ENCODE assay signal across 9 mouse cellular contexts in the genomic region with DNA sequence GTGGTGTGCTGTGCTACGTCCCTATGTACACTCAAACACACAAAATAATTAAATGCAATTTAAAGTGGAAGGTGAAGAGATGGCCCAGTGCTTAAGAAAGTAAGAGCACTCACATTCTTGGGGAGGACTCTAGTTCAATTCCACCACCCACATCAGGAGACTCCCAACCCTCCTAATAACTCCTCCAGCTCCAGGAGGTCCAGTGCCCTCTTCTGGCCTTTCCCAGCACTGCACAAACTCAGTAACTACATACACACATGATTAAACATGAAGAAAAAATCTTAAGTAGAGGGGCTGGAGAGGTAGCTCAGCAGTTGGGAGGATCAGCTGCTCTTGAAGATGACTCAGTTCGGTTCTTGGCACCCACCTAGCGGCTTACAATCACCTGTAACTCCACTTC. TPM values are rescaled to one million over a fixed set of nuclear protein-coding genes. Genes with fewer than 3 reads are reported as not detected.
A peak's percentile ranks its signal among the peaks of the same experiment; 100 is the strongest.
DNase-seq lines count a peak whose midpoint lies in the region; ATAC-seq and TF ChIP-seq lines count a peak whose summit lies in the region.
"Had no signal": no experiment of that assay in that cellular context is flagged by ENCODE, and none has a peak within 500 bp of the region (broad histone marks: within the 10 kb centered on the region; RNA-seq: fewer than 3 reads in every experiment).

No protein-coding gene starts in this region.

- H3K27ac ChIP-seq in neural tube, embryonic 15.5 days (replicated peaks): no peak overlapping the region
- H3K27ac ChIP-seq in forebrain, embryonic 16.5 days (ENCODE audit: low read length): no peak overlapping the region
- H3K27ac ChIP-seq in lung, postnatal 0 days (ENCODE audit: low read length): no peak overlapping the region
- H3K27ac ChIP-seq: neural tube, embryonic 13.5 days had no signal

- H3K36me3 ChIP-seq in neural tube, embryonic 15.5 days: peaks cover 38% of the 10 kb centered on the region
- peaks cover 11% of the 10 kb centered on the region for H3K36me3 ChIP-seq in forebrain, embryonic 16.5 days (ENCODE audit: control insufficient read depth, insufficient read depth)
- H3K36me3 ChIP-seq in lung, postnatal 0 days (ENCODE audit: insufficient read depth, low read length): peaks cover 8% of the 10 kb centered on the region; the same call in 1 of the 2 replicates

- H3K9ac ChIP-seq in neural tube, embryonic 15.5 days (replicated peaks): no peak overlapping the region
- H3K9ac ChIP-seq in forebrain, embryonic 16.5 days (replicated peaks; ENCODE audit: low read depth, low read length): no peak overlapping the region
- H3K9ac ChIP-seq in lung, postnatal 0 days (replicated peaks; ENCODE audit: low read depth): no peak overlapping the region
- H3K9ac ChIP-seq: neural tube, embryonic 13.5 days had no signal

- no peaks in the 10 kb centered on the region; the same call in 1 of the 2 replicates for H3K27me3 ChIP-seq in neural tube, embryonic 15.5 days (replicated peaks)
- peaks cover 11% of the 10 kb centered on the region for H3K27me3 ChIP-seq in forebrain, embryonic 16.5 days (replicated peaks; ENCODE audit: control insufficient read depth, insufficient read depth, low read length)
- peaks cover 15% of the 10 kb centered on the region; the same call in 1 of the 2 replicates for H3K27me3 ChIP-seq in lung, postnatal 0 days (replicated peaks; ENCODE audit: insufficient read depth, low read length)

- no peaks in the 10 kb centered on the region for H3K9me3 ChIP-seq in neural tube, embryonic 15.5 days (replicated peaks)
- H3K9me3 ChIP-seq in forebrain, embryonic 16.5 days (ENCODE audit: control insufficient read depth, low read length): no peaks in the 10 kb centered on the region
- H3K9me3 ChIP-seq in lung, postnatal 0 days (ENCODE audit: low read length): no peaks in the 10 kb centered on the region
- H3K9me3 ChIP-seq: neural tube, embryonic 13.5 days had no signal

- H3K4me2 ChIP-seq in neural tube, embryonic 15.5 days: no peak overlapping the region
- no peak overlapping the region for H3K4me2 ChIP-seq in forebrain, embryonic 16.5 days (ENCODE audit: low read length)
- no peak overlapping the region for H3K4me2 ChIP-seq in lung, postnatal 0 days (replicated peaks; ENCODE audit: low read depth, low read length)
- H3K4me2 ChIP-seq: neural tube, embryonic 13.5 days had no signal

- TF ChIP-seq EP300 in lung, postnatal 0 days (IDR thresholded peaks at IDR 0.05): no peak

- H3K4me3 ChIP-seq in neural tube, embryonic 15.5 days (replicated peaks): no peak overlapping the region
- no peak overlapping the region for H3K4me3 ChIP-seq in forebrain, embryonic 16.5 days (replicated peaks; ENCODE audit: low read length)
- no peak overlapping the region for H3K4me3 ChIP-seq in lung, postnatal 0 days (ENCODE audit: low read depth, low read length)
- H3K4me3 ChIP-seq: neural tube, embryonic 13.5 days had no signal

- peak; percentile 45 to 60 for DNase-seq in frontal cortex, postnatal 36 days (ENCODE audit: low spot score in 2 of 2)
- DNase-seq in frontal cortex, postnatal 25 days (ENCODE audit: low spot score in 2 of 2): no peak
- DNase-seq in neural tube, embryonic 10.5 days (ENCODE audit: extremely low spot score, low spot score): peak; percentile 58
- peak; percentile 79 for DNase-seq in adrenal gland, postnatal 10 days
- peak; percentile 49 for DNase-seq in lung, postnatal 0 days (ENCODE audit: low spot score)
- peak; percentile 78 for DNase-seq in thymus, postnatal 4 days

- WGBS in neural tube, embryonic 15.5 days: 61% methylated on average over 3 of the region's 3 CpGs
- 52% methylated on average over 3 of the region's 3 CpGs for WGBS in forebrain, embryonic 16.5 days
- 56% methylated on average over 3 of the region's 3 CpGs for WGBS in lung, postnatal 0 days

- peak; percentile 81 for TF ChIP-seq CTCF in lung, postnatal 0 days (IDR thresholded peaks at IDR 0.05)

- peaks cover 11% of the 10 kb centered on the region for H3K4me1 ChIP-seq in neural tube, embryonic 15.5 days
- H3K4me1 ChIP-seq in forebrain, embryonic 16.5 days (replicated peaks; ENCODE audit: control insufficient read depth, insufficient read depth, low read length): peaks cover 5% of the 10 kb centered on the region
- no peaks in the 10 kb centered on the region for H3K4me1 ChIP-seq in lung, postnatal 0 days (ENCODE audit: insufficient read depth, low read depth, low read length)

- no peak for ATAC-seq in neural tube, embryonic 15.5 days (ENCODE audit: low FRiP score)
- ATAC-seq in forebrain, embryonic 16.5 days: 0 out of 2 replicates have a peak, but pooled peaks have one; percentile 18
- ATAC-seq in lung, postnatal 0 days: peak; percentile 33; the same call in 1 of the 2 replicates

RNA-seq across cellular contexts. Expression of gene Celsr3, which starts 6.6 kb away (rescaled TPM):
- polyA plus RNA-seq in neural tube, embryonic 15.5 days (2015; fragmentation: Nextera tagmentation; extraction: Ambion mirVana): 8.2 and 10.8 TPM in 2 replicates
- 1 to 10 TPM; 3.3 to 4.9 TPM for total RNA-seq in adrenal gland, postnatal 10 days (2021)
- polyA plus RNA-seq in forebrain, embryonic 16.5 days (2015; fragmentation: Nextera tagmentation; extraction: Ambion mirVana): 18.9 and 22.3 TPM in 2 replicates
- polyA plus RNA-seq in lung, postnatal 0 days (2015; fragmentation: Nextera tagmentation; extraction: Ambion mirVana): 0.08 and 0.17 TPM in 2 replicates

RNA-seq across cellular contexts. Expression of gene Nckipsd, which starts 11.3 kb away (rescaled TPM):
- 33.3 and 40.0 TPM in 2 replicates for polyA plus RNA-seq in neural tube, embryonic 15.5 days (2015; fragmentation: Nextera tagmentation; extraction: Ambion mirVana)
- 1 to 10 TPM; 6.9 to 9.5 TPM for total RNA-seq in adrenal gland, postnatal 10 days (2021)
- 20.5 and 35.1 TPM in 2 replicates for polyA plus RNA-seq in forebrain, embryonic 16.5 days (2015; fragmentation: Nextera tagmentation; extraction: Ambion mirVana)
- polyA plus RNA-seq in lung, postnatal 0 days (2015; fragmentation: Nextera tagmentation; extraction: Ambion mirVana): 10.9 and 14.2 TPM in 2 replicates

RNA-seq across cellular contexts. Expression of gene Slc26a6, which starts 33.6 kb away (rescaled TPM):
- polyA plus RNA-seq in neural tube, embryonic 15.5 days (2015; fragmentation: Nextera tagmentation; extraction: Ambion mirVana): 16.8 and 18.6 TPM in 2 replicates
- total RNA-seq in adrenal gland, postnatal 10 days (2021): 10 to 100 TPM in 1 of 2 experiments, 1 to 10 TPM in 1; 9.8 to 13.8 TPM
- 11.5 and 13.8 TPM in 2 replicates for polyA plus RNA-seq in forebrain, embryonic 16.5 days (2015; fragmentation: Nextera tagmentation; extraction: Ambion mirVana)
- 8.3 and 9.7 TPM in 2 replicates for polyA plus RNA-seq in lung, postnatal 0 days (2015; fragmentation: Nextera tagmentation; extraction: Ambion mirVana)

RNA-seq across cellular contexts. Expression of gene Ip6k2, which starts 35.9 kb away (rescaled TPM):
- polyA plus RNA-seq in neural tube, embryonic 15.5 days (2015; fragmentation: Nextera tagmentation; extraction: Ambion mirVana): 187 and 210 TPM in 2 replicates
- total RNA-seq in adrenal gland, postnatal 10 days (2021): 10 to 100 TPM; 74.2 to 82.0 TPM
- polyA plus RNA-seq in forebrain, embryonic 16.5 days (2015; fragmentation: Nextera tagmentation; extraction: Ambion mirVana): 183 and 224 TPM in 2 replicates
- 40.4 and 48.1 TPM in 2 replicates for polyA plus RNA-seq in lung, postnatal 0 days (2015; fragmentation: Nextera tagmentation; extraction: Ambion mirVana)

Comparison
In these comparisons a context has a peak if more than half of its experiments do, and no peak if none do; other contexts are left out.
1. DNase-seq: peak in frontal cortex, postnatal 36 days (2 of 2), neural tube, embryonic 10.5 days (single experiment), adrenal gland, postnatal 10 days (single experiment), lung, postnatal 0 days (single experiment) and thymus, postnatal 4 days (single experiment); none in frontal cortex, postnatal 25 days (0 of 2).